Mouse (Mus musculus) erythroblast, embryonic 14.5 days (primary cell): ENCODE data around the gene Eomes. TPM values are rescaled to one million over a fixed set of nuclear protein-coding genes. Genes with fewer than 3 reads are reported as not detected.

ENCODE experiments used
- H3K27me3 ChIP-seq: 2 replicates; pipeline ENCODE4 v1.6.1; 2012; ENCODE audit warnings: inconsistent platforms; ENCODE audit not compliant: control insufficient read depth
- H3K36me3 ChIP-seq: 2 replicates; pipeline ENCODE4 v1.6.1; 2012; ENCODE audit warnings: mild to moderate bottlenecking, inconsistent platforms; ENCODE audit not compliant: control insufficient read depth
- H3K4me1 ChIP-seq: 2 replicates; pipeline ENCODE4 v1.6.1; 2012; ENCODE audit warnings: inconsistent platforms; ENCODE audit not compliant: control insufficient read depth
- H3K4me3 ChIP-seq: replicated peaks from 2 replicates; pipeline ENCODE3; 2012; ENCODE audit warnings: moderate library complexity, mild to moderate bottlenecking, inconsistent platforms
- H3K9me3 ChIP-seq: 2 replicates; pipeline ENCODE4 v1.6.1; 2012; ENCODE audit warnings: low read length, inconsistent platforms, mixed read lengths; ENCODE audit not compliant: control insufficient read depth
- GATA1 ChIP-seq: IDR thresholded peaks from 2 replicates; pipeline ENCODE4 v1.6.1; 2012; ENCODE audit warnings: low read length, inconsistent platforms, mixed read lengths
- TAL1 ChIP-seq: IDR thresholded peaks from 3 replicates; pipeline ENCODE4 v1.6.1; 2012; ENCODE audit warnings: low read length, inconsistent platforms, mixed read lengths
- polyA plus RNA-seq: library from polyadenylated mRNA; stranded (reverse); fragments of >175 nt; gene quantifications from 2 replicates; pipeline ENCODE4 v1.2.3, GENCODE M21; 2012

Gene Eomes
- not detected in 2 replicates for polyA plus RNA-seq

DNA sequence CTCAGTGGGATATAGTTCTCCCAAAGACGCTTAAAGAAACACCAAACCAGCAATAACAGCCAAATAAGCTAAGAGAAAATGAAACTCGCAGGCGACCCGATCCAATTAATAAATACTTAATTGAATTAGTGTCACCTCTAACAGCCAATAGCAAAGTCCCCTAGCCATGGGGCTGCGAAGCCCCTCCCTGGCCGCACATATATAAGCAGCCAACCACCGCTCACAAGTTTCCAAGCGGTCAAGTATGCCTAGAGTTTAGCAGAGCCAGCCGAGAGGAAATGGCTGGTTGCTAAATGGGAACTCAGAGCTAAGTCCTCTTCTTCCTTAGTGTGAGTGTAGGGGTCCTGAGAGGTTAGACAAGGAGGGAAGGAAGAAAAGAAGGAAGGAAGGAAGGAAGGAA lies at the start of gene Eomes:
Eomes (plus strand) TSS at position 252 of the 400 bp plus-strand sequence.
- H3K36me3 ChIP-seq, result no peaks in the 10 kb centered on the region
- peaks cover 84% of the 10 kb centered on the region for H3K27me3 ChIP-seq
- no peaks in the 10 kb centered on the region for H3K4me1 ChIP-seq
- no peaks in the 10 kb centered on the region; the same call in 1 of the 2 replicates for H3K9me3 ChIP-seq
- H3K4me3 ChIP-seq, result no peak within 1 kb of the TSS
- no peak for TF ChIP-seq TAL1
- no peak for TF ChIP-seq GATA1

DNA sequence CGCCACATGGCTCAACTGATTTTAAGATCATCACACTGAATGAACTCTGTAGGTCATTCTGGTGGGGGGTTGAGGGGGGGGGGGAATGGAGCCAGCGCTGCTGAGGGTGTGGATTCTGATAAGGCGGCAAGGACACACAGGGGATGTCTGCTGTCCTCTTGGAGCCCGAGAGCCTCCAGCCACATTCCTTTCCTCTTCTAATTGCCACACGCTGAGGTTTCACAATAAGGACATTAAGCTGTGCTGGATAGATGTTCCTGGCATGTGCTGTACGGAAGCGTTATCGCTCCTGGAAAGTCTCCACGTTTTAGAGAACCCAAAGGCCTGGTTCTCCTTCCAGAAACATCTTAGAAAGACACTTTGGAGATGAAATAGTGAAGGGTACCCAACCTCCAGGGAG lies 33.2 kb upstream of the Eomes start:
- no peaks in the 10 kb centered on the region for H3K27me3 ChIP-seq
- no peaks in the 10 kb centered on the region for H3K9me3 ChIP-seq
- TF ChIP-seq TAL1 (no peak), GATA1 (no peak)
- no peaks in the 10 kb centered on the region for H3K4me1 ChIP-seq
- H3K36me3 ChIP-seq, result no peaks in the 10 kb centered on the region
- no peak overlapping the region for H3K4me3 ChIP-seq

DNA sequence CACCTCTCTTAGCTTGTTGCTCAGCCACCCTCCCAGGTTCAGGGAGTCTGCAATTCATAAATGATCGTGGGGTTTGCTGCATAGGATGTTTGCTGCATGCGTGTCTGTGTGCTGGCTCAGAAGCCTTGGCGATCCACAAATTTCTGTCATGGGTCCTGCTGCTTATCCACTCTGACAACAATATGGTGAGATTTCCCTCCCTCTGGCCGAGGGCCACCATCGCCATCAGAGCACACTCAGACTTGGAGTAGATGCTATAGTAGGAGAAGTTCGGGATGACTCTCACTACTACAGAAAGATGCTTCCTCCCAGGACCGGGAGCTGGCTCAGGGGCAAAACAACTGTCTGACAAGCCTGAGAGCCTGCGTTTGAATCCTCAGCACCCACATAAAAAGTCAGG lies 28.7 kb upstream of the Eomes start:
- H3K4me1 ChIP-seq, result no peaks in the 10 kb centered on the region
- H3K9me3 ChIP-seq, result no peaks in the 10 kb centered on the region
- H3K4me3 ChIP-seq, result no peak overlapping the region
- no peaks in the 10 kb centered on the region for H3K27me3 ChIP-seq
- H3K36me3 ChIP-seq, result no peaks in the 10 kb centered on the region
- TF ChIP-seq TAL1, result no peak
- no peak for TF ChIP-seq GATA1

DNA sequence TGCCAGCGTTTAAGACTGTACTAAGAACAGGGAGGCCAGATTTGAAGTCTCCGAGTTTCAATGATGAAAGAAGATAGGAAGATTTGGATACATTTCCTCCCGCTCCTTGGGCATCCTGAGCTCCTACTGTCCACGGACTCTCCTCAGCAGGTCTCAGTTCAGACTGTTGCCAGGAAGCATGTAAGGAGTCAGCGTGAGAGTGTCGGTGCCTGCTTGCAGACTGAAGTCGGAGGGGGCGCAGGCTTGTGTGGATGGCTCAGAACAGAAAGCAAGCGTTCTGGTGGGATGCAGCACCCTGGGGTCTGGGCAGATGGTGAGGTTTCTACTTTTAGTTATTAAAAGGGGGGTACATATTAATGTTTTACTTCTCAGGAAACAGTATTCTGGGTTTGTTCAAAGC lies 24.6 kb upstream of the Eomes start:
- no peak for TF ChIP-seq GATA1
- TF ChIP-seq TAL1, result no peak
- Histone ChIP-seq H3K4me1 (no peaks in the 10 kb centered on the region), H3K9me3 (no peaks in the 10 kb centered on the region), H3K4me3 (no peak overlapping the region), H3K36me3 (no peaks in the 10 kb centered on the region), H3K27me3 (no peaks in the 10 kb centered on the region)

DNA sequence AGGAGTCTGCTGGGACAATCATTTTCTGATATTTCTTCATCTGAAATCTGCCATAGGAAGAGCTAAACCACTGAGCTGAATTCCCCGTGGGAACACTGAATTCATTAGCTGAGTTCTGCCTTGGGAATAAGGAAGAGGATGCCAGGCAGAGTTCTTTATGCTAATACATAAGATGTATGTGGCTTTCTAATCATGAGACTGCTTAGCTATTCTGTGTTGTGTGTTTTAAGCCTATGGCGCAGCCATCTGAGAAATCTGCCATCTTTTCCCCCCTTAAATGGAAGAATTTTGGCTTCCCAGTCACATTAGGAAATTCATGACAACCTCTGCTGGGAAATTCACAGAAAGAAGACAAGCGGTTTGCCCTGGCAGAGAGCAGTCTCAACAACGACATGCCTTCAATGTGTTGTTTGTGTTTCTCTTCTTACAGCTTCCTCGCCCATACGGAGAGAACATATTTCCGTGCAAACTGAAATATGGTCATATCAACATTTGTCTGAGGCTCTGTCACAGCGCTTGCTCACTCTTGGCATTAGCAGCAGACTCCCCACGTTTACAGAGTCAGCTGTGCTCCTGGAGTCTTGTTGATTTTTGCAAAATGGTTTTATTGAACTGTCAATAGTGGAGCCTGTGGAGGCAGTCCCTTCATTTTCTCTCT lies 22.7 kb upstream of the Eomes start:
- Histone ChIP-seq H3K4me3 (no peak overlapping the region), H3K36me3 (no peaks in the 10 kb centered on the region), H3K27me3 (no peaks in the 10 kb centered on the region), H3K4me1 (no peaks in the 10 kb centered on the region), H3K9me3 (no peaks in the 10 kb centered on the region)
- TF ChIP-seq TAL1 (no peak), GATA1 (no peak)

DNA sequence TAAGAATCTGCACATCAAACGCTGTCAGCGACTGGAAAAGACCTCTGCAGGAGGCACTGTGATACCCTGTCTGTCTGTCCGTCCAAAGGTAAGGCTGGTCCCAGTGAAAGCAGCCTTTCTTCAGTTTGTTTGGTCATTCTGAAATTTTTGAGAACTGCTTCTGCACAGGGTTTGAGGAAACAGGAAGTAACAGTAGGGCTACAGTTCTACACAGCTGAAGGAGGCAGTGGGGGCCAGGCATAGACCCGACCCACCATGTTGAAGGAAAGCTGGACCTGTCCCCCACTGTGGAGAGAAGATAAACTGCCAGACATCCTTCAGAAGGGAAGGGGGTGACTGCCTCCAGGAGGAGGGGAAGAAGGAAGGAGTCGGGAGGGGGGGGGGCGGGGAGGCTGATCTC lies 21.6 kb upstream of the Eomes start:
- no peaks in the 10 kb centered on the region for H3K27me3 ChIP-seq
- no peaks in the 10 kb centered on the region for H3K36me3 ChIP-seq
- TF ChIP-seq GATA1 (no peak), TAL1 (no peak)
- H3K4me1 ChIP-seq, result no peaks in the 10 kb centered on the region
- no peak overlapping the region for H3K4me3 ChIP-seq
- no peaks in the 10 kb centered on the region for H3K9me3 ChIP-seq

DNA sequence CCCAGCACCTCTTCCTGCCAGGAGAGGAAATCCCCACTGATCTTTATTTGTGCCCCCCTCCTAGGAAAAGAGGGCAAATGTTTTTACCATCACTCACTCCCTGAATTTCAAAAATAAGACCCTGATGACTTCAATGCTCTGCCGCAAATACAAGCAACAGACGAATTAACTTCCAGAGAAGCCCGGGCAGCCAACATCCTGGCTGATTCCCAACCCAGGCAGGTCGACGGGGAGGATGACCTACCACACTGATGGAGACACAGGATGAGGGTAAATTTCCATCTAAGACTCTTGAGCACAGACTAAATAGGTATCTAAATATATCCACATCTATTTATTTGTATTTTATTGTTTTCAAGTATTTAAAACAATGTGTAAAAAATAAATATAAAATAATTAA lies 20.0 kb upstream of the Eomes start:
- H3K4me3 ChIP-seq, result no peak overlapping the region
- TF ChIP-seq TAL1 (no peak), GATA1 (no peak)
- H3K4me1 ChIP-seq, result no peaks in the 10 kb centered on the region
- H3K9me3 ChIP-seq, result no peaks in the 10 kb centered on the region
- no peaks in the 10 kb centered on the region for H3K36me3 ChIP-seq
- no peaks in the 10 kb centered on the region for H3K27me3 ChIP-seq

DNA sequence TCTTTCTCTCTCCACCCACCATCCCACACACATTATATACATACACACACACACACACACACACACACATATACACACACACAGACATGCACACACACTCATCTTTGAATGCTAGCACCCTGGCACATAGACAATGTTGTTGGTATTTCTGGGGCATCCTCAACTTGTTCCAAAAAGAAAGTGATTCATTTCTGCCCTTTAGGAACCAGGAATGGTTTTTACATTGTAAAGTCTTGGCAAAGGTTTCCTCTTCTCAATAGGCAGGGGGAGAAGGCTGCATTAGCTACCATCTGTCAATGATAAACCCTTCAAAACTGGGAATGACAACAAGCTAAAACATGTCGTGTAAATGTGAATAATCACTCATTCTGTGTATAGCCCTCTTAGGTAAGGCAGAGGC lies 14.0 kb upstream of the Eomes start:
- Histone ChIP-seq H3K4me3 (no peak overlapping the region), H3K27me3 (peaks cover 15% of the 10 kb centered on the region), H3K4me1 (no peaks in the 10 kb centered on the region), H3K36me3 (no peaks in the 10 kb centered on the region), H3K9me3 (no peaks in the 10 kb centered on the region)
- TF ChIP-seq TAL1, result no peak
- no peak for TF ChIP-seq GATA1

DNA sequence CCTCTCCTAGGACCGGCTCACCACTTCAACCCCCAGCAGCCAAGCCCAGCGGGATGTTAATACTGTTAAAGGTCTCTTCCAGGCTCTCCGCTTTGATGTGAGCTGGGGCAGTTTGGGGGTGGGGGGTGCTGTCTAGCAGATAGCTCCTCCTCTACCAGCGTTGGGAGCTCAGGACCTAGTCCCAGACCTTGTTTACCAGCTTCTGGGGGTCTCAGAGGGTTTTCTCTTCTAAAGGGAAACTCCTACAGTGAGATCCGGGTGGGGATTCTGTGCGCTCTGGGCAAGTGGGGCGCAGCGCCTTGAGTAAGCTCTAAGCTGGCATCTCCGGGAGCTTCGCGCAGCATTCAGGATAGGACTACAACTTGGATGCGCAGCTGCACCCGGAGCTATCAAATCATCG lies 9.7 kb upstream of the Eomes start:
- H3K36me3 ChIP-seq, result no peaks in the 10 kb centered on the region
- peaks cover 37% of the 10 kb centered on the region for H3K27me3 ChIP-seq
- no peaks in the 10 kb centered on the region for H3K4me1 ChIP-seq
- no peaks in the 10 kb centered on the region for H3K9me3 ChIP-seq
- TF ChIP-seq GATA1 (no peak), TAL1 (no peak)
- no peak overlapping the region for H3K4me3 ChIP-seq

DNA sequence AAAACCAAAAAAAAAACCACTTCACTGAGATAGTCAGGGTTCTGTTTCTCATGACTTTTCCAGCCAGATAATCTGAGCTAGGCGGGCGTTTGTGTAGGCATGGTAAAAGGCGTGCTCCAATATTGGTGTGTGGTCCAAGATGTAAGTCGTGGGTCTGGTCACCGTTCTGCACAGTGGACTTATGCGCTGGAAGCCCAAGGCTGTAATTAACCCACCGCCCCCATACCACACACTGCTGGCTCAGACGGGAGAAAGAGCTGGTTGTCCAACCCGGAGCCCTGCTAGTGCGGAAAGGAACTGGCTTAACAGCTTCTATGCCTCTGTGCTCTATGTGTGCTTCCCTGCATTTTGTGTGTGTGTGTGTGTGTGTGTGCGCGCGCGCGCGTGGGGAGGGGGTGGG lies 8.7 kb upstream of the Eomes start:
- Histone ChIP-seq H3K9me3 (no peaks in the 10 kb centered on the region), H3K27me3 (peaks cover 37% of the 10 kb centered on the region), H3K36me3 (no peaks in the 10 kb centered on the region), H3K4me1 (no peaks in the 10 kb centered on the region), H3K4me3 (no peak overlapping the region)
- TF ChIP-seq GATA1 (no peak), TAL1 (no peak)
